Mouse (Mus musculus) erythroblast, embryonic 14.5 days (primary cell): ENCODE results near the gene Phldb1. TPM values are rescaled to one million over a fixed set of nuclear protein-coding genes. Genes with fewer than 3 reads are reported as not detected.

ENCODE experiments used
- H3K27me3 ChIP-seq: 2 replicates; pipeline ENCODE4 v1.6.1; 2012; ENCODE audit warnings: inconsistent platforms; ENCODE audit not compliant: control insufficient read depth
- H3K36me3 ChIP-seq: 2 replicates; pipeline ENCODE4 v1.6.1; 2012; ENCODE audit warnings: mild to moderate bottlenecking, inconsistent platforms; ENCODE audit not compliant: control insufficient read depth
- H3K4me1 ChIP-seq: 2 replicates; pipeline ENCODE4 v1.6.1; 2012; ENCODE audit warnings: inconsistent platforms; ENCODE audit not compliant: control insufficient read depth
- H3K4me3 ChIP-seq: replicated peaks from 2 replicates; pipeline ENCODE3; 2012; ENCODE audit warnings: moderate library complexity, mild to moderate bottlenecking, inconsistent platforms
- H3K9me3 ChIP-seq: 2 replicates; pipeline ENCODE4 v1.6.1; 2012; ENCODE audit warnings: low read length, inconsistent platforms, mixed read lengths; ENCODE audit not compliant: control insufficient read depth
- GATA1 ChIP-seq: IDR thresholded peaks from 2 replicates; pipeline ENCODE4 v1.6.1; 2012; ENCODE audit warnings: low read length, inconsistent platforms, mixed read lengths
- TAL1 ChIP-seq: IDR thresholded peaks from 3 replicates; pipeline ENCODE4 v1.6.1; 2012; ENCODE audit warnings: low read length, inconsistent platforms, mixed read lengths
- polyA plus RNA-seq: library from polyadenylated mRNA; stranded (reverse); fragments of >175 nt; gene quantifications from 2 replicates; pipeline ENCODE4 v1.2.3, GENCODE M21; 2012

The Phldb1 gene
- polyA plus RNA-seq, 1 experiment: 0.15 TPM

DNA sequence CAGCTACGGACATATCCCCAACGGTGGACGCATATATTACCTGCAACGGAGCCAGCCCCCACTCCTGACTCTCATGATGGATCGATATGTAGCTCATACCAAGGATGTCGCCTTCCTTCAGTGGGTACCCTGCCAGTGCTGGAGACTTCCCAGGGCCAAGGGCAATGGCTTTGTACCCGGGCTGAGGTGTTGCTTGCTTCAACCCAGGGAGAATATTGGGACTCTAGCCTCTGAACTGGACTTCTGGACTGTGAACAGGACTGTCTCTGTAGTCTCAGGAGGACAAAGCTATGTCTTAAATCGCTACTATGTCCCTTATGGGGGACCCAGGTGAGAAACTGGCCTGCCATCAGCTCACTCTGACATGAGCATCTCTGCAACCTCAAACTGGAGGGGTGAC lies 52.0 kb downstream of the Phldb1 start:
- Histone ChIP-seq H3K27me3 (no peaks in the 10 kb centered on the region), H3K36me3 (no peaks in the 10 kb centered on the region), H3K9me3 (no peaks in the 10 kb centered on the region), H3K4me1 (no peaks in the 10 kb centered on the region), H3K4me3 (no peak overlapping the region)
- TF ChIP-seq TAL1 (no peak), GATA1 (no peak)

DNA sequence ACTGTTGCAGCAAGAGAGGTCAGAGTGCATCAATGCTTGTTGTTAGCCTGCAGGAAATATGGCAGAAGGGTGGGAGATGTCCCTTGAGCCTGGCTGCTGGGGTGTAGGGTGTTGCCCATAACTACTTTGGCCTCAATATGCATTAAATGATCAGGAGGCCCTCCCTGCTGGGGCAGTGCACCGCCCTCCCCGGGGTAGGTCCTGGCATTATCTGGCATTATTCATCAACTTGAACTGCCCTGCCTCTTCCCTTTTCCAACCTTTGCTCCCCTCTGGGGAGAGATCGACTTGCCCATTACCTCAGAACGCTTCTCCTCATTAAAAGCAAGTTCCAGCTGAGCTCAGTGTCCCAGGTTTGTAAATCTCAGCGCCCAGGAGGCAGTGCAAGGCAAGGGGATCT lies 55.4 kb downstream of the Phldb1 start:
- TF ChIP-seq GATA1 (no peak), TAL1 (no peak)
- no peaks in the 10 kb centered on the region for H3K36me3 ChIP-seq
- H3K4me3 ChIP-seq: no peak overlapping the region
- 0 out of 2 replicates have a peak, but pooled peaks cover 2% of the 10 kb centered on the region for H3K27me3 ChIP-seq
- no peaks in the 10 kb centered on the region for H3K4me1 ChIP-seq
- no peaks in the 10 kb centered on the region for H3K9me3 ChIP-seq

DNA sequence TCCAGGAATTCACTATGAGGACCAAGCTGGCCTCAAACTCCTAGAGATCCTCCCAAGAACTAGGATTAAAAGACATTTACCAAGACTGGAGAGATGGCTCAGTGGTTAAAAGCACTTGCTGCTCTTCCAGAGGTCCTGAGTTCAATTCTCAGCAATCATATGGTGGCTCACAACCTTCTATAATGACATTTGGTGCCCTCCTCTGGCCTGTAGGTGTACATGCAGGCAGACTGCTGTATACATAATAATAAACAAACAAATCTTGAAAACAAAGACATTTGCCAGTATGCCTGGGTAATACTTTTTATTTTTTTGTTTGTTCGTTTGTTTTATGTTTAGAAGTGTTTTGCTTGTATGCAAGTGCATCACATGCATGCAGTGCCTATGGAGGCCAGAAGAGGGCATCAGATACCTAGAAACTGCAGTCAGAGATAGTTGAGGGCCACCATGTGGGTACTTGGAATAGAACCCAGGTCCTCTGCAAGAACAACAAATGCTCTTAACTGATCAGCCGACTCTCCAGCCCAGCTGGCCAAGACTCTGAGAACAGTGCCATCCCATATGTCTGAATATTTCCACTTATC lies 56.6 kb downstream of the Phldb1 start:
- H3K4me3 ChIP-seq: no peak overlapping the region
- H3K36me3 ChIP-seq: no peaks in the 10 kb centered on the region
- H3K4me1 ChIP-seq: no peaks in the 10 kb centered on the region
- H3K27me3 ChIP-seq: 0 out of 2 replicates have a peak, but pooled peaks cover 2% of the 10 kb centered on the region
- TF ChIP-seq TAL1: no peak
- no peak for TF ChIP-seq GATA1
- H3K9me3 ChIP-seq: no peaks in the 10 kb centered on the region

DNA sequence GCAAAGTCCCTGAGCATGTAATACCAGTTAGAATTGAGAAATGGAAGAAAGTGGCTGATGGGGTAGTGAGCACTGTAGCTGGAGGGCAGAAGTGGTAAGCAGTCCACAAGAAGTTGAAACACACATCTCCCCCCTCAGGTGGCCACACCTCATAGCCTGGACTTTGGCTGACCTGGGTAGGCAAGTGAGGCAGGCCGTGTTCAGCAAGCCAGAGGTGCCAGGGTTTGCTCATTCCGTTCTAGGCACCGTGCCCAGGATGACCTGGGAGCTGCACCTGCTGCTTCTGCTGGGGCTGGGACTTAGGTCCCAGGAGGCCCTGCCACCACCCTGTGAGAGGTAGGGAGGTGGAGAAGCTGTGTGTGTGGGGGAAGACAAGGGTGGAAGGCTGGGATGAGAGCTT lies 62.0 kb downstream of the Phldb1 start, which contains the start of gene Treh:
Gene Treh, plus strand, starts transcription at position 229 of the 400 bp plus-strand sequence.
- H3K4me3 ChIP-seq: no peak within 1 kb of the TSS
- H3K9me3 ChIP-seq: no peaks in the 10 kb centered on the region
- TF ChIP-seq GATA1 (no peak), TAL1 (no peak)
- H3K27me3 ChIP-seq: 0 out of 2 replicates have a peak, but pooled peaks cover 2% of the 10 kb centered on the region
- no peaks in the 10 kb centered on the region for H3K4me1 ChIP-seq
- H3K36me3 ChIP-seq: no peaks in the 10 kb centered on the region

DNA sequence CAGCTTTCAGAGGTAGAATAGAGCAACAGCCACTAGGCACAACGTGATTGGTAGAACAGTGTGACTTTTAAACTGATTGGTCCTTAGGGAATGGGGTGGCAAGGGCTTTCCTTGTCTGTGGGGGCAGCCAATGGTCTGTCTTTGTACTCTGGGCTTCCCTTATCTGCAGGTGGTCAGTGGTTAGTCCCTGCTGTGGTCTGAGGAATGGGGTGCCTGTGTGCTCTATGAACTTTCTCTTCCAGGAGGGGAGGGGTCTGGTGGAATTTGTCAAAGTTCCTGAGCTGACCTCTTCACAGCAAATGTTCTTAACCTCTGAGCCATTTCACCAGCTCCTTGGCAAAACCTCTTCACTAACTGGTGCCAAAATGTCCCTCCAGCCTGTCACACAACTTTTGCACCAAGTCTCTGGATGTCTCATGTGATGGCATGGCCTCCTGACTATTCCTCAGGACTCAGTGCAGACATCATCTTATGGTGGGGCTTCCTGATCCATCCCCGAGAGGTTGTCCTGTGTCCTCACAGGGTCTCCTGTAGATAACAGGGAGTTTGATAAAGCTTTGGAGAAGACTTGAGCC lies 62.6 kb downstream of the Phldb1 start:
- Histone ChIP-seq H3K36me3 (no peaks in the 10 kb centered on the region), H3K4me3 (no peak overlapping the region), H3K4me1 (no peaks in the 10 kb centered on the region), H3K9me3 (no peaks in the 10 kb centered on the region), H3K27me3 (0 out of 2 replicates have a peak, but pooled peaks cover 2% of the 10 kb centered on the region)
- TF ChIP-seq GATA1 (no peak), TAL1 (no peak)

DNA sequence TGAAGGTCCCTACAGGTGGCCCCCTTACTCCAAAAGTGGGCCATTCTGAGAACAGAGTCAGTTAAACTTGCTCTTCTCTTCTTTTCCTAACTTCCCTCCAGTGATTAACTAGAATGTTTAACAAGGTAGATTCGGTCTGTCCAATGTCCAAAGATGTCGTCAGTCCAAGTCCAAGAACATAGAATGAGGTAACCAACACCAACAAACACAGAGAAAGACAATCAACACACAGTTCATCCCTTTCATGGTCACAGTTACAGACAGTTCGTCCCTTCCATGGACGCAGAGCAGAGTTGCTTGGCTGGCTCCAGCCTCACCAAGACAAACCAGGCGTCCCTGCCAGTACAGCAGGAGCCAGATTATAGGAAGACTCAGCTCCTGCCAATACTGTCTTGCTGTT lies 63.6 kb downstream of the Phldb1 start:
- Histone ChIP-seq H3K27me3 (0 out of 2 replicates have a peak, but pooled peaks cover 2% of the 10 kb centered on the region), H3K4me3 (no peak overlapping the region), H3K36me3 (no peaks in the 10 kb centered on the region), H3K9me3 (no peaks in the 10 kb centered on the region), H3K4me1 (no peaks in the 10 kb centered on the region)
- TF ChIP-seq TAL1: no peak

DNA sequence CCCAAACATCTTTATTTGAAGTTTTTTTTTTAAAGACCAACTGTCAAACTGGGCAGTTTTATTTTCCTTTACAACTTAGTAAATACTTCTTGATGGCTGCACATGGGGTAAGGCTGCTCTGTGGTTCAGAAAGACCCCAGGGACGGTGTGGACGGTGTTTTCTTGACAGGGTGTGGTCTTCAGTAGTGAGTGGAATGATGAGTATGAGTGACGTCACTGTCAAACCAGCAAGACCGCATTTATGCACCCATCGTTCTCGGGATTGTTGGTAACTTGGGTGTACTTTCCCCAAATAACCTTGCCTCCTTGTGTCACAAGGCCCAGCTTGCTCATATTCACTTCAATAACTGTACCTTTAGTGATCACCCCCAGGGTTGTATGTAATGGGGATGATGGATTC lies 71.3 kb downstream of the Phldb1 start:
- Histone ChIP-seq H3K27me3 (no peaks in the 10 kb centered on the region), H3K9me3 (no peaks in the 10 kb centered on the region), H3K4me1 (no peaks in the 10 kb centered on the region), H3K4me3 (no peak overlapping the region), H3K36me3 (no peaks in the 10 kb centered on the region)
- no peak for TF ChIP-seq GATA1
- no peak for TF ChIP-seq TAL1

DNA sequence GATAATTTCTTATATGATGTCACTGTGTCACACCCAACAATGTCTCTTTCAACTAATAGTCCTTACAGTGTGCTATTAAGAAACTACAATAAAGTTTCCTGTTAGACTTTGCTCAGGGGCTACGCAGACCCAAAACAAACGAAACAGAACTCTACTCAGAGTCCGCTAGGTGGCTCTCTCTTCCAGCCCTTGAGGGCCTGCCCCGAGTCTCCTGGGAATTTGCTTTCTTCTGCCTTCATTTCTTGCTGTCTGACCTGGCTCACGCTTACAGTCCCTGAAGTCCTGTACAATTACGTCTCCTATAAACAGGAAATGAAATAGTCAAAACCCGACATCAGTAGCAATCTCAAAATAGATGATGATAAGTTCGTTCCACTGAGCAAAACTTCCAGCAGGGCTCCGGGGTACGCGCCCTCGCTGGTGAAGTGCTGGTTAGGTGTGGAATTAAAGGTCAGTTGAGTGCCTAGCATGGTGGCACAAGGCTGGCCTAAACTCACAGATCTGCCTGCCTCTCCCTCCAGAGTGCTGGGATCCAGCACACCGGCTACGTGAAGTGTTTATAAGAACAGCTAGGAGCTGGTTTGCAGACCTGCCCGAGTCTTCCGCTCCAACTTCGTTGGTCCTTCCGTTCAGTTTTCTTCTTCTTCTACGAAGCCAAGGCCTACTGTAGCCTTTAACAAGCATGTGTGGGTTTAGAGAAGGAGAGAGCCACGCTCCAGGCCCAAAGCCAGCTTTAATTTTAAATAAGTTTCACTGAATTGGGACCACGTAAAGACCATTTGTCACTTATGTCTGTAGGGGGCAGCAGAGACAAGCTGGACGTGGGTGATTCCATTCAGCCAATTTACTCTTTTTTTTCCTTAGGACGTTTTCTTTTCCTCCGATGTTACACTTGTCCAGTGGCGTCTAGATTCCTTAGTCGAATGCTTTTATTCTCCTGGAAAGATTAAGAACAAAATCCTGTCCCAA lies 79.6 kb downstream of the Phldb1 start:
- Histone ChIP-seq H3K27me3 (no peaks in the 10 kb centered on the region), H3K36me3 (no peaks in the 10 kb centered on the region), H3K4me3 (peak overlapping the region; percentile 5), H3K9me3 (no peaks in the 10 kb centered on the region), H3K4me1 (peaks cover 8% of the 10 kb centered on the region)
- no peak for TF ChIP-seq TAL1
- no peak for TF ChIP-seq GATA1

DNA sequence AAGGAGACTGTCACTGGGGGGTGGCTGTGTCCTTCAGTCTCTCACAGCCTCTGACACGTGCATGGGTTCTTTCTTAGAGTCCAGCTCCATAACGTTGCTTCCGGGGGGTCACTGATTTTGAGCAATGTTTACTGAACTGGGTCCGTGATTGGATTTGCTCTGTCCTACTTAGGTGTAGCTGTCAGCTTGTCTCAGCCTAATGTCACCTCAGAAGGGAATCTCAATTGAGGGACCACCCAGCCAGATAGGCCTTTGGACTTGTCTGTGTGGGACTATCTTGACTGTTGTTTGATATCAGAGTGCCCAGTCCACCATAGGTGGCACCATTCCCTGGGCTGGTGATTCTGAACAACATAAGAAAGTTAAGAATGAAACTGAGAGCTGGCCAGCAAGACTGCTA lies 81.1 kb downstream of the Phldb1 start:
- TF ChIP-seq GATA1 (no peak), TAL1 (no peak)
- Histone ChIP-seq H3K27me3 (no peaks in the 10 kb centered on the region), H3K9me3 (no peaks in the 10 kb centered on the region), H3K4me3 (no peak overlapping the region), H3K4me1 (peaks cover 8% of the 10 kb centered on the region), H3K36me3 (no peaks in the 10 kb centered on the region)
